Mouse (Mus musculus) E14TG2a.4 (cell line): ENCODE data around the gene Rpl26.

Source experiments
- CTCF ChIP-seq: conservative IDR thresholded peaks from 2 replicates; pipeline ENCODE4 v1.5.1; 2014; ENCODE audit warnings: low read length
- NANOG ChIP-seq: IDR thresholded peaks from 2 replicates; pipeline ENCODE4 v1.6.1; 2014; ENCODE audit warnings: borderline replicate concordance, low read length, mixed read lengths
- POU5F1 ChIP-seq: IDR thresholded peaks from 2 replicates; pipeline ENCODE4 v1.6.1; 2014; ENCODE audit warnings: low read length, borderline replicate concordance

DNA sequence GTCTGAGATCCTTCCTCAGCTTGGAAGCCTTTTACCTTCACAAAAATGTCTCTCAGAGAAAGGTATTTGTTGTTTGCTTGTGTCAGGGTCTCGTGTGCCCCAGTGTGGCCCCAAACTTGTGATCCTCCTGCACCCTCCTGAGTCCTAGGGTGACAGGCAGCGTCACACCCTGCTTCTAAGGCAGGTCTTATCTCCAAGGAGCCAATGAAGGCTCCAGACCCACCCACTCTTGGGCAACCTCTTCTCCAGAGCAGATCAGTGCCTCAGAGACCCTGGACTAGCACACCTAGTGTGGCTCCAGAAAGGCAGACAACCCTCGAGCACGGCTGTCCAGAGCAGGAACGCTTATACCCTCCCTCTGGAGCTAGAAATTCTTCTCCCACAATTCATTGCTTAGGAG, 17.0 kb upstream of the Rpl26 start:
- TF ChIP-seq CTCF (no peak), POU5F1 (no peak), NANOG (no peak)
